Mouse (Mus musculus): Measurements from ENCODE around the gene Olfr263. TPM values are rescaled to one million over a fixed set of nuclear protein-coding genes. Genes with fewer than 3 reads are reported as not detected.

Gene Olfr263
- polyA plus RNA-seq, 1 experiment from 2014 or later: not detected

DNA sequence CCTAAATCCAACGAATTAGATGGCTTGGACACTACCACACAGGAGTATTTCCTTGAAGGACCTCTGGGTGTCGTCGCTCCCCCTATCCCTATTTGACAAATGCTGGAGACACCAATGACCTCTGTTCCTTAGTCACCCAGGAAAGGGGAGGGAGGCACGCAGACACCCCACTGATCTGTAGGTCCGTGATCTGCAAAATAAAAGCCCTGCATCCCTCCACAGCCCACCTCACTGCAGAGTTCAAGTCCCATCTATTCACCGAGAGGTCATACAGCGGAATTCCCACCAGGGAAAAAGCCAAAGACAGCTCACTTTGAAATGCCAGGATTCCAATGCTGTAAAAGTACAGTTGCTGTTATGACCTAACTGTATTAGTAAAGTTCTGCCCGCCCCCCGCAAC lies 28.6 kb downstream of the Olfr263 start:
- no peaks in the 10 kb centered on the region for H3K9me3 ChIP-seq (ENCODE audit: control insufficient read depth, low read length)
- H3K9ac ChIP-seq (replicated peaks; ENCODE audit: low read length): no peak overlapping the region
- no peaks in the 10 kb centered on the region for H3K36me3 ChIP-seq (ENCODE audit: control insufficient read depth, insufficient read depth, low read length)
- DNase-seq (peak; percentile 13), ATAC-seq (ENCODE audit: low FRiP score, low TSS enrichment) (no peak)
- peak overlapping the region; percentile 95 for H3K4me2 ChIP-seq (ENCODE audit: low read length)
- H3K27me3 ChIP-seq (ENCODE audit: control insufficient read depth, insufficient read depth, low read length): no peaks in the 10 kb centered on the region
- H3K4me1 ChIP-seq (ENCODE audit: control insufficient read depth, insufficient read depth, low read length): peaks cover 7% of the 10 kb centered on the region; the same call in 1 of the 2 replicates
- H3K4me3 ChIP-seq (replicated peaks; ENCODE audit: low read depth, low read length): peak overlapping the region; percentile 48; the same call in 1 of the 2 replicates
- WGBS: 8% methylated on average over 9 of the region's 9 CpGs
- no peak overlapping the region for H3K27ac ChIP-seq (replicated peaks; ENCODE audit: low read depth, low read length)

DNA sequence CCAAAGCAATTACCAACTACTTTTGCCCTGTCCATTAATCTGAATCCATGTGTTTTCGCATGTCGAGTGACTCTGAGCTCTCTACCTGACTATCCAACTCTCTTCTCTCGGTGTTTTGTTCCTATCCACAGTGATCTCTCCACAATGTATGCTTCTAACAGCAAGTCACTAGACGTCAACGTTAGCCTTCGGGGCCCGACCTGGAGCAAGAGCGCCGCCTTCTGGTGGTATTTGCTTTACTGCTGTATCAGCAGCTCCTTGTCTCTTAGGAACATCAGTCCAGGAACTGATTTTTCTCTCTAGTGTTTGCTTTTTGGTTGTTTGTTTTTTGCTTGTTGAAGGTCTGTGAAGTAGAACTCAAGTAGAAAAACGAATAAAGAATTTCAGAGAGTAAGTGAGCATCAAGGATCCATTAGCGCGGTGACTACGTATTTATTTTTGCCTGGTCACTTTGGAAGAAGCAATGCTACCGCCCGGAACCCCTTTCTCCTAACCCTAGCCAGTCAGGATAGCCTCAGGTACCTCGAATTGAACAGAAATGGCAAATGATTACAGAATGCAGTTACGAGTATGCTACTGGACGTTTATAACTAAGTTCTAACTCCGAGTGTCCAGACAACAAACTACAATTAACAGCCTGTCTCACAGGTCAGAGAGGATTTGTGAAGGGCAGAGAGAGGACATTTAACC lies 29.5 kb downstream of the Olfr263 start:
- no peaks in the 10 kb centered on the region for H3K9me3 ChIP-seq (ENCODE audit: control insufficient read depth, low read length)
- H3K4me3 ChIP-seq (replicated peaks; ENCODE audit: low read depth, low read length): peak overlapping the region; percentile 48
- H3K9ac ChIP-seq (replicated peaks; ENCODE audit: low read length): peak overlapping the region; percentile 59; the same call in 1 of the 2 replicates
- H3K27me3 ChIP-seq (ENCODE audit: control insufficient read depth, insufficient read depth, low read length): no peaks in the 10 kb centered on the region
- ATAC-seq (ENCODE audit: low FRiP score, low TSS enrichment) (no peak), DNase-seq (peak; percentile 94)
- H3K27ac ChIP-seq (replicated peaks; ENCODE audit: low read depth, low read length): no peak overlapping the region
- WGBS: under 1% methylated on average over 19 of the region's 19 CpGs
- peak overlapping the region; percentile 95 for H3K4me2 ChIP-seq (ENCODE audit: low read length)
- H3K4me1 ChIP-seq (ENCODE audit: control insufficient read depth, insufficient read depth, low read length): peaks cover 7% of the 10 kb centered on the region; the same call in 1 of the 2 replicates
- H3K36me3 ChIP-seq (ENCODE audit: control insufficient read depth, insufficient read depth, low read length): no peaks in the 10 kb centered on the region

DNA sequence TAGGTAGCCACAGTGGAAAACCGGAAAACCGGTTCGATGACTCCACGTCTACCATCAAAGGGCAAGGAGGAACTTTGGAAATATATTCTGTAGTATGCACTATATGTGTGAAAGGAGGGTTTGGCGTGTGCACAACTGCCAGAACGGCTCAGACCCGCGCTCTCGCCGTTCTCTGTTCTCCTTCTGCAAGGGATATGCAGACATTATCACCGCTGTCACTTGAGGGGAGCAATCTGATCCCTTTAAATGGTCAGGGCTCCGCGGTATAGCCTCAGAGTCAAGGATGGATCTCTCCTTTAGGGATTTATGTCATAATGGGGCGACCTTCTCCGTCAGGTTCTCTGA lies 30.0 kb downstream of the Olfr263 start:
- no peaks in the 10 kb centered on the region for H3K27me3 ChIP-seq (ENCODE audit: control insufficient read depth, insufficient read depth, low read length)
- under 1% methylated on average over 15 of the region's 15 CpGs for WGBS
- H3K9ac ChIP-seq (replicated peaks; ENCODE audit: low read length): peak overlapping the region; percentile 59; the same call in 1 of the 2 replicates
- H3K36me3 ChIP-seq (ENCODE audit: control insufficient read depth, insufficient read depth, low read length): no peaks in the 10 kb centered on the region
- H3K9me3 ChIP-seq (ENCODE audit: control insufficient read depth, low read length): no peaks in the 10 kb centered on the region
- no peak overlapping the region for H3K27ac ChIP-seq (replicated peaks; ENCODE audit: low read depth, low read length)
- H3K4me2 ChIP-seq (ENCODE audit: low read length): peak overlapping the region; percentile 95
- peak overlapping the region; percentile 48 for H3K4me3 ChIP-seq (replicated peaks; ENCODE audit: low read depth, low read length)
- peaks cover 7% of the 10 kb centered on the region; the same call in 1 of the 2 replicates for H3K4me1 ChIP-seq (ENCODE audit: control insufficient read depth, insufficient read depth, low read length)
- ATAC-seq (ENCODE audit: low FRiP score, low TSS enrichment) (no peak), DNase-seq (peak; percentile 67)

DNA sequence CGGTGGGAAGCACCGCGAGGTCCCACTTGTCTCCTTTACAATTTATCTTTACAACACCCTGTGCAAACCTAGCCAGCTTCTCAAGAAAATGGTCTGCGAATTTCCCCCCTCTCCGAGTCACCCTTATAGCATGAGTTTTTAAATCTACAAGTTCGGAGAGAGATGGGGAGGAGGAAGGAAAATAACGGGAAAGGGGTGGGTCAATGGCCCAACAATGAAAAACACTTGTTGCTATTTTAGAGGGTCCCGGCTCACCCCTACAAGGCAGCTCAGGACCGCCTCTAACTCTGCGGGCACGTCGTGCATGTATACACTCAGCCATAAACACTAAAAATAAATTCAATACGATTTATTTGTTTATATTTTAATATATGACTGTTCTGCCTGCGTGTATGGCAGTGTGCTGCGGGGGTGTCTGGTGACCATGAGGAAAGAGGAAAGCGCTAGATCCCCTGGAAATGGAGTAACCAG lies 30.6 kb downstream of the Olfr263 start:
- Histone ChIP-seq H3K27me3 (ENCODE audit: control insufficient read depth, insufficient read depth, low read length) (no peaks in the 10 kb centered on the region), H3K36me3 (ENCODE audit: control insufficient read depth, insufficient read depth, low read length) (no peaks in the 10 kb centered on the region), H3K9ac (replicated peaks; ENCODE audit: low read length) (peak overlapping the region; percentile 38; the same call in 1 of the 2 replicates), H3K4me1 (ENCODE audit: control insufficient read depth, insufficient read depth, low read length) (peaks cover 7% of the 10 kb centered on the region; the same call in 1 of the 2 replicates), H3K9me3 (ENCODE audit: control insufficient read depth, low read length) (no peaks in the 10 kb centered on the region), H3K4me3 (replicated peaks; ENCODE audit: low read depth, low read length) (peak overlapping the region; percentile 48), H3K27ac (replicated peaks; ENCODE audit: low read depth, low read length) (no peak overlapping the region), H3K4me2 (ENCODE audit: low read length) (peak overlapping the region; percentile 95)
- DNase-seq: peak; percentile 47
- under 1% methylated on average over 16 of the region's 16 CpGs for WGBS
- ATAC-seq (ENCODE audit: low FRiP score, low TSS enrichment): peak; percentile 48; the same call in 1 of the 2 replicates

DNA sequence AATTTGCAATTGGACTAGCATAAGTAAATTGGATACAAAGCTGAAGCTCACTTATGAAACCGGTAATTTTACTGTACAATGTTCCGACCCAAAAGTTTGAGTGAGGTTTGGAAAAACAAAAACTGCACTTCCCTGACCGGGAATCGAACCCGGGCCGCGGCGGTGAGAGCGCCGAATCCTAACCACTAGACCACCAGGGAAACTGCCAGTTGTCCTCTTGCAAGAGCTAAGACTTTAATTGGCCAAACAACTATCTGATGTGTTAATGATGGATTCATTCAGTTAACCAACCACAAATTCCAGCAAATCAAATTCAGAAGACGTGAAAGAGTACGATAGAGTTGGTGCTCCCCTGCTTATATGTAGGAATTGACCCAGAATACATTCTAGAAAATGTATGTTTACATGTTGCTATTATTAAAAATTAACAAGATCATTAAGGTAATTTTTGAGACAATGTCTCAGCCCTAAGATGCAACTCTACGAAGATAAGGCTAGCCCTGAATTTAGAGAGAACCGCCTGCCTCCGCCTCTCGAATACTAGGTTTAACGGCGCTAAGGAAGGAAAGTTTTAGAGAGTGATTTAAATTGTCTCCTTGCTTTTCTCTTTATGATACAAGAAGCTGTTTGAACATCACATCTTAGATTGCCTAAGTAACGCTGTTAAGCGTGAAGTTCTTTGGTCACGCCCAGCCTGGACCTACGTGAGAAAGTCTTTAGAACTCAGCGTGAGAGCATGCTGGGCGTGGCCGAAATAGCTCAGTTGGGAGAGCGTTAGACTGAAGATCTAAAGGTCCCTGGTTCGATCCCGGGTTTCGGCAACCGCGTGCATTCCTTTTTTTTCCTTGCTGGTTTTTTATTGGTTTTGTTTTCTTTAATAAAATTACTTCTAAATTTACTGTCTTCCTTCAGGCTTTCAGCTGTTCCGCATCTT lies 31.5 kb downstream of the Olfr263 start:
- Histone ChIP-seq H3K4me2 (ENCODE audit: low read length) (peak overlapping the region; percentile 95), H3K27ac (replicated peaks; ENCODE audit: low read depth, low read length) (no peak overlapping the region), H3K4me1 (ENCODE audit: control insufficient read depth, insufficient read depth, low read length) (peaks cover 7% of the 10 kb centered on the region; the same call in 1 of the 2 replicates), H3K36me3 (ENCODE audit: control insufficient read depth, insufficient read depth, low read length) (no peaks in the 10 kb centered on the region), H3K9ac (replicated peaks; ENCODE audit: low read length) (no peak overlapping the region; the same call in 1 of the 2 replicates), H3K9me3 (ENCODE audit: control insufficient read depth, low read length) (no peaks in the 10 kb centered on the region), H3K27me3 (ENCODE audit: control insufficient read depth, insufficient read depth, low read length) (peaks cover under 1% of the 10 kb centered on the region; the same call in 1 of the 2 replicates), H3K4me3 (replicated peaks; ENCODE audit: low read depth, low read length) (peak overlapping the region; percentile 48)
- under 1% methylated on average over 32 of the region's 32 CpGs for WGBS
- ATAC-seq (ENCODE audit: low FRiP score, low TSS enrichment): peak; percentile 90
- peak; percentile 96 for DNase-seq

DNA sequence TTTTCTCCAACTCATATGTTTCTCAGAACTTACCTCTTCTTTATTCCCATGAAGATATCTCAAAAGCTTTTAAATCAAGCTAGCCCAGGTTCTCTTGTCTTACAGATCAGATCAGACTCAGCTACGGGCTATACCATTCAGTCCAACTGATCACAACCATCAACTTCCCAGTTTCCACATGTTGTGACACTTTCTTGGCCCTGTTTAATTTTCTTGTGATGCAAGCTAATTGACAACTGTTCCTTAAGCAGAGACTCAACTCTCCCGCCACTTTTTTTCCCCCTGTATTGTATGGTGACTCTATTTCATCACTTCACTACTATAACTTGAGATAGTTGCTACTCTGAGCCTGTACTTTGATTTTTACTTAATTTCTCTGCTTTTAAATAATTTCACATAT lies 32.2 kb downstream of the Olfr263 start:
- DNase-seq: no peak
- Histone ChIP-seq H3K27me3 (ENCODE audit: control insufficient read depth, insufficient read depth, low read length) (peaks cover 4% of the 10 kb centered on the region; the same call in 1 of the 2 replicates), H3K36me3 (ENCODE audit: control insufficient read depth, insufficient read depth, low read length) (no peaks in the 10 kb centered on the region), H3K4me1 (ENCODE audit: control insufficient read depth, insufficient read depth, low read length) (peaks cover 7% of the 10 kb centered on the region; the same call in 1 of the 2 replicates), H3K9ac (replicated peaks; ENCODE audit: low read length) (no peak overlapping the region), H3K9me3 (ENCODE audit: control insufficient read depth, low read length) (no peaks in the 10 kb centered on the region), H3K27ac (replicated peaks; ENCODE audit: low read depth, low read length) (no peak overlapping the region), H3K4me2 (ENCODE audit: low read length) (peak overlapping the region; percentile 95), H3K4me3 (replicated peaks; ENCODE audit: low read depth, low read length) (peak overlapping the region; percentile 48)
- ATAC-seq (ENCODE audit: low FRiP score, low TSS enrichment): peak; percentile 21; the same call in 1 of the 2 replicates
- WGBS: 39% methylated on average over 2 of the region's 2 CpGs

DNA sequence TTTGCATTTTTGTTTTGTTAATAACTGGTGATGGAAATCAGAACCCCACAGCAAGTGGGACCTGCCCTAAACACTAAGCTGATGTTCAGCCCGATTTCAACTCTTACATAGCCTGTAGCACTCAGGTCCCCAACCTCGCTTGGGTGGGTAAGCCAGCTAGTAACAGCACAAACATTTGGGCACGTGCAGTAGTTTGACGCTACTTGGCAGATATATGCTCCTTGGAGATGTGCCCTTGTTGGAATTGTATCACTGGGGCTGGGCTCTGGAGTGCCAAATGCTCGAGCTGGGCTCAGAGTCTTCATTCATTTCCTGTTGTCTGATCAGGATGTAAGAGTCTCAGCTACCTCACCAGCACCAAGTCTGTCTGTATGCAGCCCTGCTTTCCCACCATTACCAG lies 33.2 kb downstream of the Olfr263 start:
- H3K9me3 ChIP-seq (ENCODE audit: control insufficient read depth, low read length): no peaks in the 10 kb centered on the region
- no peak overlapping the region for H3K4me2 ChIP-seq (ENCODE audit: low read length)
- no peak overlapping the region for H3K27ac ChIP-seq (replicated peaks; ENCODE audit: low read depth, low read length)
- H3K9ac ChIP-seq (replicated peaks; ENCODE audit: low read length): no peak overlapping the region
- DNase-seq (no peak), ATAC-seq (ENCODE audit: low FRiP score, low TSS enrichment) (no peak)
- no peak overlapping the region for H3K4me3 ChIP-seq (replicated peaks; ENCODE audit: low read depth, low read length)
- H3K4me1 ChIP-seq (ENCODE audit: control insufficient read depth, insufficient read depth, low read length): peaks cover 7% of the 10 kb centered on the region; the same call in 1 of the 2 replicates
- peaks cover 4% of the 10 kb centered on the region; the same call in 1 of the 2 replicates for H3K27me3 ChIP-seq (ENCODE audit: control insufficient read depth, insufficient read depth, low read length)
- no peaks in the 10 kb centered on the region for H3K36me3 ChIP-seq (ENCODE audit: control insufficient read depth, insufficient read depth, low read length)
- 58% methylated on average over 5 of the region's 5 CpGs for WGBS
